Mouse (Mus musculus): ENCODE results near the gene Cdhr4. TPM values are rescaled to one million over a fixed set of nuclear protein-coding genes. Genes with fewer than 3 reads are reported as not detected.
A peak's percentile ranks its signal among the peaks of the same experiment; 100 is the strongest.

The Cdhr4 gene
- polyA plus RNA-seq, 2 experiments: 0.38 to 2.7 TPM

DNA sequence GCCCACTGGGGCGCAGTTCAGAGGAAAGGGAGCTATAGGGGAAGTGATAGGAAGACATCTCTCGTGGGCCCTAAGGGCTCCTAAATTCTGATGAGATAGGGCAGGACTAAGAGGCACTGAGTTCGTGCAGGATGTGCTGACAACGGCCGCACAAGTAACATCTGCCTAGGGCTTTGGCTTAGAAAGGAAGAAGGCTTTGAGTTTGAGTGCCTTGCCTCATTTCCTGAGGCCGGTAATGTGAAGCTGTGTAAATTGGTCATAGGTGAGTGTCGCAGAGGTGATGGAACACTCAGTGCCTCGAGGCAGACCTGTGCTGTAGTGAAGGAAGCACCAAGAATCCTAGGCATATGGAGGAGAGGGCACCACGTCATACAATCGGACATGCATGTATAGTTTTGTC is 25.6 kb upstream of the Cdhr4 start:
- TF ChIP-seq CTCF (IDR thresholded peaks at IDR 0.05; ENCODE audit: low read depth) (no peak), EP300 (IDR thresholded peaks at IDR 0.05; ENCODE audit: low read depth) (no peak)
- Histone ChIP-seq H3K4me2 (ENCODE audit: low read depth) (no peak overlapping the region), H3K4me1 (replicated peaks; ENCODE audit: control insufficient read depth in 2 of 2, insufficient read depth in 2 of 2, low read length in 1 of 2) (peaks cover 13 to 19% of the 10 kb centered on the region in 2 experiments), H3K4me3 (ENCODE audit: insufficient read depth in 1 of 2, low read depth in 2 of 2, low read length in 2 of 2) (no peak overlapping the region), H3K9ac (replicated peaks) (no peak overlapping the region), H3K9me3 (ENCODE audit: control insufficient read depth, low read length) (no peaks in the 10 kb centered on the region), H3K27me3 (ENCODE audit: control insufficient read depth, insufficient read depth, low read length) (no peaks in the 10 kb centered on the region), H3K36me3 (replicated peaks; ENCODE audit: control insufficient read depth, insufficient read depth, low read depth) (peaks cover 22% of the 10 kb centered on the region), H3K27ac (no peak overlapping the region)
- ATAC-seq (ENCODE audit: insufficient read depth) (no peak), DNase-seq (ENCODE audit: low read depth in 3 of 3, low spot score in 3 of 3) (no peak)
- WGBS (ENCODE audit: insufficient replicate concordance): 56% methylated on average over 10 of the region's 10 CpGs

DNA sequence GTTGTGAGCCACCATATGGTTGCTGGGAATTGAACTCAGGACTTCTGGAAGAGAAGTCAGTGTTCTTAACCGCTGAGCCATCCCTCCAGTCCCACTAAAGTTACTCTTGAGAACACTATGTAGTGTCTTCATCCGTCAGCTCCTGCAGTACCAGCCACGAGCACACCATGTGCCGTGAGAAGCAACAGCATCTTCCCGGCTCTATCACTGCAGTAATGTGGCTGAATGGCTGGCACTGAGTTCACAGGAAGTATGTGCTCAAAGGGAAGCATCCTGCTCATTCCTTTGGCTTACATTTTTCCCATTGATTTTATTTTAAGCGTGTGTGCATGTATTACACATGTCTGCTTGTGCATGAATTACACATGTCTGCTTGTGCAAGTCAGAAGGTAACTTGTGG is 24.9 kb upstream of the Cdhr4 start:
- 81% methylated on average over 6 of the region's 6 CpGs for WGBS (ENCODE audit: insufficient replicate concordance)
- Histone ChIP-seq H3K4me1 (replicated peaks; ENCODE audit: control insufficient read depth in 2 of 2, insufficient read depth in 2 of 2, low read length in 1 of 2) (peaks cover 21 to 27% of the 10 kb centered on the region in 2 experiments), H3K4me3 (ENCODE audit: insufficient read depth in 1 of 2, low read depth in 2 of 2, low read length in 2 of 2) (no peak overlapping the region), H3K9me3 (ENCODE audit: control insufficient read depth, low read length) (no peaks in the 10 kb centered on the region), H3K4me2 (ENCODE audit: low read depth) (no peak overlapping the region), H3K9ac (replicated peaks) (no peak overlapping the region), H3K36me3 (replicated peaks; ENCODE audit: control insufficient read depth, insufficient read depth, low read depth) (peaks cover 14% of the 10 kb centered on the region), H3K27ac (no peak overlapping the region), H3K27me3 (ENCODE audit: control insufficient read depth, insufficient read depth, low read length) (no peaks in the 10 kb centered on the region)
- no peak for DNase-seq (ENCODE audit: low read depth in 3 of 3, low spot score in 3 of 3)
- no peak for TF ChIP-seq CTCF (IDR thresholded peaks at IDR 0.05; ENCODE audit: low read depth)
- no peak for TF ChIP-seq EP300 (IDR thresholded peaks at IDR 0.05; ENCODE audit: low read depth)
- no peak for ATAC-seq (ENCODE audit: insufficient read depth)

DNA sequence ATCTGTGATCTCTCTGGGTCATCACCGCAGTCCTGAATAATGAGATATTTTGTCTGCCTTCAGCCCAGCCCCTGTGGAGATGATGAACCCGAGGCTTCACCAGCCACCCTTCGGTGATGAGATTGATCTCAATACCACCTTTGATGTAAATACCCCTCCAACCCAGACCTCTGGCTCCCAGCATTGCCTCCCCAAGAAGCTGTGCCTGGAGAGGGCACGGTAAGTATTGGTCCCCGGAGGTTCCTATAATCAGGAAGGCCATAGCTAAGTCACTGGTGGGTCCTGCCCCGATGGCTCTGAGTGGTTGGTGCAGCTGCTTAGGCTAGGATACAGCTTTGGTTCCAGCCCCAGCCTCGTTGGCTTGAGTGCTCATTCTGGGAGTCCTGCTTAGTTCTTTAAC is 23.8 kb upstream of the Cdhr4 start:
- 79% methylated on average over 7 of the region's 7 CpGs for WGBS (ENCODE audit: insufficient replicate concordance)
- TF ChIP-seq EP300 (IDR thresholded peaks at IDR 0.05; ENCODE audit: low read depth) (no peak), CTCF (IDR thresholded peaks at IDR 0.05; ENCODE audit: low read depth) (no peak)
- ATAC-seq (ENCODE audit: insufficient read depth) (no peak), DNase-seq (ENCODE audit: low read depth in 3 of 3, low spot score in 3 of 3) (no peak)
- H3K4me1 ChIP-seq (replicated peaks; ENCODE audit: control insufficient read depth in 2 of 2, insufficient read depth in 2 of 2, low read length in 1 of 2): peaks cover 31 to 38% of the 10 kb centered on the region in 2 experiments
- H3K4me2 ChIP-seq (ENCODE audit: low read depth): no peak overlapping the region
- H3K9ac ChIP-seq (replicated peaks): no peak overlapping the region
- peaks cover 14% of the 10 kb centered on the region for H3K36me3 ChIP-seq (replicated peaks; ENCODE audit: control insufficient read depth, insufficient read depth, low read depth)
- H3K27ac ChIP-seq: no peak overlapping the region
- H3K9me3 ChIP-seq (ENCODE audit: control insufficient read depth, low read length): no peaks in the 10 kb centered on the region
- H3K4me3 ChIP-seq (ENCODE audit: insufficient read depth in 1 of 2, low read depth in 2 of 2, low read length in 2 of 2): no peak overlapping the region
- H3K27me3 ChIP-seq (ENCODE audit: control insufficient read depth, insufficient read depth, low read length): no peaks in the 10 kb centered on the region

DNA sequence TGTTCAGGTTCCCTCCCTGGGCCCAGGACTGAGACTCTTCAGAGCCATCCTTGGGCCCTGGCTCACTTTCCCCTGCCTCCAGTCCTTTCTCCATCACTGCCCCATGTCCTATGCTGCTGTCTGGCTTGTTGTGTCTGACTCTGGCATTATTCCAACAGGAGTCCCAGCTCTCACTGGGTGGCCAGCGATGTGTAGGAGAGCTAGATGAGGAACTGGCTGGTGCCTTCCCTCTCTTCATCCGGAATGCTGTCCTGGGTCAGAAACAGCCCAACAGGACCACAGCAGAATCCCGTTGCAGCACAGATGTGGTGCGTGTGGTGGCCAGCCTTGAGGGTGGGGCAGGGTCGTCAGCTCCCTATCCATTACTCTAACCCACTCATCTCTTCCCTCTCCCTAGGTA is 22.0 kb upstream of the Cdhr4 start:
- Histone ChIP-seq H3K27ac (peak overlapping the region; percentile 98), H3K9me3 (ENCODE audit: control insufficient read depth, low read length) (no peaks in the 10 kb centered on the region), H3K9ac (replicated peaks) (no peak overlapping the region), H3K36me3 (replicated peaks; ENCODE audit: control insufficient read depth, insufficient read depth, low read depth) (peaks cover 14% of the 10 kb centered on the region), H3K4me2 (ENCODE audit: low read depth) (no peak overlapping the region), H3K4me1 (replicated peaks; ENCODE audit: control insufficient read depth in 2 of 2, insufficient read depth in 2 of 2, low read length in 1 of 2) (peaks cover 44 to 49% of the 10 kb centered on the region in 2 experiments), H3K4me3 (ENCODE audit: insufficient read depth in 1 of 2, low read depth in 2 of 2, low read length in 2 of 2) (no peak overlapping the region), H3K27me3 (ENCODE audit: control insufficient read depth, insufficient read depth, low read length) (no peaks in the 10 kb centered on the region)
- TF ChIP-seq EP300 (IDR thresholded peaks at IDR 0.05; ENCODE audit: low read depth) (no peak), CTCF (IDR thresholded peaks at IDR 0.05; ENCODE audit: low read depth) (no peak)
- ATAC-seq (ENCODE audit: insufficient read depth) (no peak), DNase-seq (ENCODE audit: low read depth in 3 of 3, low spot score in 3 of 3) (no peak)
- WGBS (ENCODE audit: insufficient replicate concordance): 83% methylated on average over 5 of the region's 5 CpGs

DNA sequence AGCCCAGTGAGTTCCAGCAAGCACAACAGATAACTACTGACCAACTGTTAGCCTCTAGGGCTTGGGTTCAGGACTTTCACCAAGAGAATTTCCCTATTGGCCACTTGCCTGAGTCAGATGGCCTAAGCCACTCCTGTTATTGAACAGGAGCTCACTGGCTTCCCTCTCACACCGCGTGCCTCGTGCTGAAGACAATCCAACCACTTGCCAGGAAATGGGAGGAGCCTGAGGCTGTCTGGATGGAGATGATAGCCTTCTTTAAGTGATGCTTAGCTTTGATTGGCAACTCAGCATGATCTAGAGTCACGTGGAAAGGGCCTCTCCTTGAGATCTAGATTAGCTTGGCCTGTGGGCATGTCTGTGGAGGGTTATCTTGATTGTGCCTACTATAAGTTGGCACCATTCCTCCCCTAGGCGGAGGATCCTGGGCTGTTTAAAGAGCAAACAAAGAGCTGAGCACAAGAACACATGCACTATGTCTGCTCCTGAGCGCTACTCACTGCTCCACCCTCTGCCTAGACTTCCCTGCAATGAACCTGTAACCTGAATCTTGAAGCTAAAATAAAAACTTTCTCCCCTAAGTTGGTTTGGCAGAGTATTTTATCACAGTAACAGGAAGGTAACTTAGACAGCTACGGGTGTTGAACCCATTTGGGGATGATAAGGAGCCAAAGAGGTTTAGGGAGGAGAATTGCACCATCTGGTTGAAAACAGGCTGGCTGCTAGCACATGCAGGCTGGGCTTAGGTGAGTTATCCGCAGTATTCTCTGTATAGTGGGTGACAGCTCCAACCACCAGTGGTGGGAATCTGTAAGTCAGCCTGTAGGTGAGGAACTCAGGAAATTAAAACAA is 20.4 kb upstream of the Cdhr4 start:
- Histone ChIP-seq H3K4me1 (replicated peaks; ENCODE audit: control insufficient read depth in 2 of 2, insufficient read depth in 2 of 2, low read length in 1 of 2) (peaks cover 50 to 62% of the 10 kb centered on the region in 2 experiments), H3K9me3 (ENCODE audit: control insufficient read depth, low read length) (no peaks in the 10 kb centered on the region), H3K4me3 (ENCODE audit: insufficient read depth in 1 of 2, low read depth in 2 of 2, low read length in 2 of 2) (no peak overlapping the region), H3K9ac (replicated peaks) (peak overlapping the region; percentile 57), H3K27ac (peak overlapping the region; percentile 98), H3K27me3 (ENCODE audit: control insufficient read depth, insufficient read depth, low read length) (no peaks in the 10 kb centered on the region), H3K36me3 (replicated peaks; ENCODE audit: control insufficient read depth, insufficient read depth, low read depth) (peaks cover 18% of the 10 kb centered on the region), H3K4me2 (ENCODE audit: low read depth) (peak overlapping the region; percentile 59)
- ATAC-seq (ENCODE audit: insufficient read depth): peak; percentile 80
- TF ChIP-seq CTCF (IDR thresholded peaks at IDR 0.05; ENCODE audit: low read depth): no peak
- peak; percentile 91 for TF ChIP-seq EP300 (IDR thresholded peaks at IDR 0.05; ENCODE audit: low read depth)
- peak; percentile 93 to 97 (median 97) for DNase-seq (ENCODE audit: low read depth in 3 of 3, low spot score in 3 of 3)
- 12% methylated on average over 8 of the region's 8 CpGs for WGBS (ENCODE audit: insufficient replicate concordance)

All from liver, embryonic 14.5 days (tissue).